Mouse (Mus musculus) erythroblast, embryonic 14.5 days (primary cell): Measurements from ENCODE around the gene Pax5.

Experiments used
- GATA1 ChIP-seq: IDR thresholded peaks from 2 replicates; pipeline ENCODE4 v1.6.1; 2012; ENCODE audit warnings: low read length, inconsistent platforms, mixed read lengths
- TAL1 ChIP-seq: IDR thresholded peaks from 3 replicates; pipeline ENCODE4 v1.6.1; 2012; ENCODE audit warnings: low read length, inconsistent platforms, mixed read lengths

- TF ChIP-seq TAL1 (no peak), GATA1 (no peak)
These were observed 149.3 kb downstream of the Pax5 start for GRCm38 (mm10) chr4:44560956-44561355.
